Mouse (Mus musculus) retina, postnatal 1 day (tissue): Measurements from ENCODE around the gene Phykpl.
"Not testable (repeated sequence)": the region's sequence is repeated elsewhere in the genome, so short reads cannot be mapped to it uniquely, and the experiment has no call there.

Experiments
- DNase-seq: peaks from one replicate; pipeline ENCODE4 v3.0.0-alpha.2; 2012

The Phykpl gene

DNA sequence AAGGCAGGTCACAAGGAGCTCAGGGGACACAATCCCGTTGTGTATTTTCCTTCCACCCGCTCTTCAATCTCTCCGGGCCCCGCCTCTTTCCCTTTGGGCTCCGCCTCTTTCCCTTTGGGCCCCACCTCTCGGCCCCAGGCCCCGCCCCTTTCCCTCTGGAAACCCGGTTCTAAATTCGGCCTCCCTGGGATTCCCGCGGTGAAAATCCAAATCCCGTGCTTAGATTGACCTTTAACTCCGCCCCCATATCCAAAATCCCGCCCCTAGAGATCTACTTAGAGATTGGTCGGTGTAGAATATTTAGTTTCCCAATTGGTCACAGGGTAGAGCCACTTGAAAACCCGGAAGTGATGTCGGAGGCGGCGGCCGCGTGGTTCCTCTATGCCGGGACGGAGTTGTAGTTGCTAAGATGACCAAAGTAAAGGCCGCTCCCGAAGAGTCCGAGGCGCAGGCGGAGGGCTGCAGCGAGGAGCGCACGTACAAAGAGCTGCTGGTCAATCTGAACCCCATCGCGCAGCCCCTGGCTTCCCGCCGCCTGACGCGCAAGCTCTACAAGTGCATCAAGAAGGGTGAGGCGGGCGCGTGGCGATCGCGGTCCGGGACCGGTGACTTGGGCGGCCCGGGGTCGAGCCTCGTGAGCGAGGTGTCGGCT is 35.0 kb downstream of the Phykpl start, which contains the start of gene Nhp2:
Nhp2 (plus strand) TSS at position 327 of the 652 bp plus-strand sequence.
- DNase-seq = peak; percentile 99

DNA sequence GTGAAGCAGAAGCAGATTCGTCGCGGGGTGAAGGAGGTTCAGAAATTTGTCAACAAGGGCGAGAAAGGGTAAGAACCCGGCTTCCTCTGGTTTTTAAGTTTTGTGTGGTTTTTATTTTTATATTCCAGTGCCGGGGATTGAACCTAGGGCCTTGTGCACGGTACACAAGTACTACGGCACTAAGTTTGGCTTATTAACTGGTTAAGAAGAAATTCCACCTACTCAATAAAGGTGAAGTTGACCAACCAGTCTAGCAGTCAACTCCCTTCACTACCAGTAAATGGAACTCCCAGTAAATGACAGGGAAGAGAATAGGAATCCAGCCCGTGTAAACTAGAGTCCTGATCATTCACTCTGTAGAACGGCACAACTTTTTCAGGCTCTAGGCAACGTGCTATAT is 35.5 kb downstream of the Phykpl start:
- no peak for DNase-seq

DNA sequence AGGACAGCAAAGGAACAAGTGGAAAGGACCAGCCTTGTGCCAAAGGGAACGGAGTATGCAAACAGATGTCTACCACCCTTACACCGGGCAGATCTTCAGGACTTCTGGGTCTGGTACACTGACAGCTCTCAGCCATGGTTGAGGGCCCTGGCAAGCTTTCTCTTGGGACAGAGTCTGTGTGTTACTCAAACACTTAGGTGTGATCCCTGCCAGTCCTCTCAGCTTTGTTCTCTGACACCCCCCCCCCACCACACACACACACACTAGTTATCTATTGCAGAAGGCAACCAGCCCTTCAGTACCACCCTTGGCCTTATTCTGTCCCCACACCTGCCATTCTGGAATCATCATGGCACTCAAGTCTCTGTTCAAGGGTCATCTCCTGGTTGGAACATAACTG is 37.2 kb downstream of the Phykpl start:
- no peak for DNase-seq

DNA sequence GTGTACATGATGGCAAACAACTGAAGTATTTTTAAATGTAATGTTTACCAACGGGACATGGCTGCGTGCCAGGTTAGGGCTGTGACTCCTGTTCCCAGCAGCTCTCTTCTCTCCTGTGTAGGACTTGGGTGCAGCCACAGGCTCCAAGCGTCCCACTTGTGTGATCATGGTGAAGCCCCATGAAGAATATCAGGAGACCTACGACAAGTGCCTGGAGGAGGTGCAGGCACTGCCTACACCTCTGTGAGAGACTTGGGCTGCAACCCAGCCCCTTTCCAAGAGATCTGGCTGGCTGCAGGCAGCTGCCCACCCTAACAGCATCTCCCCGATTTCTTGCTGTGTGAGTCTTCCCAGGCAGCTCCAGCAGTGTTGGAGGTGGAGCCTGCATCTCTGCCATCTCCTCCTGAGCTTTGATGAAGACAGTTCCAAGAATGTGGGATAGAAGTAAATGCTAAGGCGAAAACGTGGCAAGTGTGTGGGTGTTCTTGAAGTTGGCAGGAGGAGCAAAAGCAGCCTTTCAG is 38.5 kb downstream of the Phykpl start:
- no peak for DNase-seq

DNA sequence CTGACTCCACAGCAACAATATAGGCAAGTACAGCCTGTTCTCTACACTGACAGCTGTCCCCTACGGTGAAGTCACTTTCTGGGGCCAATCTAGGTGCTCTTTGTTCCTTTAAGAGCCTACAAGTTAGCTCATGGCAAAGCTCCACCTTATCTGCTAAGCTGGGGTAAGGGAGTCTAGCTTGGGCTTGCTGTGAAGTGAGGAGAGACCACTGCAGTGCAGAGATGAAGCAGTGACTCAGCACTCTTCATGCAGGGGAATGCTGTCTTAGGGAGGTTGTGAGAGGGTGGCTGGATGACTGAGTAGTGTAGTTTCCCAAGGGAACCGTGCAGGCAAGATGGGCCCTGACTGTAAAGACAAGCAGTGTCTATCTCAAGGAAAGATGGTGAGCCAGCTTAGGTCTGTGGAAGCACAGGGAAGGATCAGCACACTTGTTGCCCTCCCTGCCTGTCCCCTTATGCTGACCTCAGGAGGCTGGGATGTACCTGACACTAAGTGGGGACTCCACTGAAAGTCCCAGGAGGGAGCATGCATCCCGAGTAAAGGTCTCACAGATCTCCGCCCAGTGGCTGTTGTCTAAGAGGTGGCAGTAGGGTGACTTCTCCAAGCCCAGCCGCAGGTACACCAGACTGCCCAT is 40.7 kb downstream of the Phykpl start:
- no peak for DNase-seq

DNA sequence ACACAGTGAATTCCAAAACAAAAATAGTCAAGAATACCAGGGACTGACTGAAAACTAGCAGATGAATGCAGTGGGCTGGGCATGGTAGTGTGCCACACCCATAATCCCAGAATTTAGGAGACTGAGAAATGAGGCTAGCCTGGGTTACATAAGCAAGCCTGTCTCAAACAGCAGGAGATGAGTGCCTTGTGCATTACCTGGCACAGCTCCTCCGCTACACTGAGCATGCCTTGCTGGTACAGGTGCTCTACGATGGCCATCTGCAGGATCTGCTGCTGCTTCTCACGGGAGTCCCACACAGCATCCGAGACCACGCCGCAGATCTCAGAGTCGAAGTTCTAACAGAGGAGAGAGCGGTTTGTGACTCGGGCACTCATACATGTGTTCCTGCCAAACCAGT is 42.9 kb downstream of the Phykpl start:
- DNase-seq = no peak

DNA sequence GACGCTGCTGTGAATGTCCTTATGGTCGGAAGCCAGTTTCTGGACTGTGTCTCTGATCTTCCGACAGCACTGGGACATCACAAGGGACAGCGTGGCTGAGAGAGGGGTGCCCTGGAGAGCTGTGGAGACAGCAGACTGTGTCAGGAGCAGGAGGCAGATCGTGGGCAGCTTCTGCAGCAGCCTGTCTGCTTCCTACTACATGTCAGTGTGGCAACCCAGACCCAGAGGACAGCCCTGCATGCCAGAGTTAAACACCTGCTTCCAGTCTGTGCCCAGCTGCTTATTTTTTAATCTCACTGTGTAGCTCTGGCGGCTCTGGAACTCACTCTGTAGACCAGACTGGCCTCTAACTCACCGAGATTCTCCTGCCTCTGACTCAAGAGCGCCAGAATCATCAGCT is 43.4 kb downstream of the Phykpl start:
- no peak for DNase-seq

DNA sequence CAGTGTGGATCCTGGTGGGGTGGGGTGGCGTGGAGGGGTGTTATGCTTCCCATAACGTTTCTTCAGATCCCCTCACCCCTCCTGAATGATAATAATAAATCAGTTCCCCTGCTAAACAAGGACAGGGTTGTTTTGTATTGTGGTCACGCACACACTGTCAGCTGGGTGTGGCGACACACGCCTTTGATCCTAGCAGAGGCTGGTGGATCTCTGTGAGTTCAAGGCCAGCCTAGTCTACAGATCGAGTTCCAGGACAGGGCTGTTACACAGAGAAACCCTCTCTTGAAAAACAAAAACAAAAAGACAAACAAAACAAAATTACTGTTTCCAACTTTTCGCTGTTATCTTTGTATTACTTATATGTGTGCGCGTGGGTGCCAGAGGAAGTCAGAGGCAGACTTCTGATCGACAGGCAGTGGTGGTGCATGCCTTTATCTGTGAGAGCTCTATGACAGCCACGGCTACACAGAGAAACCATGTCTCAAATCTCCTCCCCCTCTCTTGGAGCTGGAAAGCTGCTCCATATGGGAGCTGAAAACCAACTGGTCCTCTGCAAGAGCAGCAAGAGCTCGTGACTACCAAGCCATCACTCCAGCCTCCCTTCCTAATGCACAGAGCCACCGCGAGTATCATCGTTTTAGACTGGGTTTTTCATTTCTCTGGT is 45.2 kb downstream of the Phykpl start:
- DNase-seq = no peak

DNA sequence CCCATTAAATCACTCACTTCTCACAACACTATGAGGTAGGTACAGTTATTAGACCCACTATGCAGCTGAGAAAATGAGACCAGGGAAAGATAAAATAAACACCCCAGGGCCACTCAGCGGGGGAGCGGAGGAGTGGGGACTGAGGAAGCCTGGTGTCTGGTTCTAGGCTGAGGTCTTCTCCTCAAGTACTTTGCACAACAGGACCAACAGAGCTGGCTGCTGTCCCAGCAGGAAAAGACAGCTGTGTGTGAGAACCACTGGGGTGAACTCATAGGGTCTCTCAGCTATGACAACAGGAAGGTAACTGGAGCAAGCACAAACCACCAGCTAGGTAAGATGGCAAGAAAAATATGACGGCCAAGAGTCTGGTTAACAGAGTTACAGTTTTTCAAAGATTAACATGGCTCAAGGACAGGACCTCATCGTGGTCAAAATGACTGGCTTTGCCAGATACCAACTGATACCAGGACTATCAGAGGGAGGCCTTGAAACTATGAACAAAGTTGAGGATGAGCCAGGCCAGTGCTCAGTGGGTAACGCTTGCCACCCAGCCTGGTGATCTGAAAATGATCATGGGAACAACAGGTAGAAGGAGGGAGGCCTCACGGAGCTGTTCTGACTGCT is 47.7 kb downstream of the Phykpl start:
- no peak for DNase-seq

DNA sequence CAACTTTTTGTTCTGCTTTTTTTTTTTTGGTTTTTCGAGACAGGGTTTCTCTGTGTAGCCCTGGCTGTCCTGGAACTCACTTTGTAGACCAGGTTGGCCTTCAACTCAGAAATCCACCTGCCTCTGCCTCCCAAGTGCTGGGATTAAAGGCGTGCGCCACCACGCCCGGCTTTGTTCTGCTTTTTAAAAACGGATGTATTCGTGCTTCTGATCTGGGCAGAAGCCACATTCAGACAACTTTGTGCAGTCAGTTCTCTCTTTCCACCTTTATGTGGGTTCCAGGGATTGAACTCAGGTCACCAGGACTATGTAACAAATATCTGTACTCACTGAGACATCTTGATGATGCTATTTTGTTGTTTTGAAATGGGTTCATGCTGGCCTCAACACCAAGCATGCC is 48.6 kb downstream of the Phykpl start:
- DNase-seq = not testable (repeated sequence)

DNA sequence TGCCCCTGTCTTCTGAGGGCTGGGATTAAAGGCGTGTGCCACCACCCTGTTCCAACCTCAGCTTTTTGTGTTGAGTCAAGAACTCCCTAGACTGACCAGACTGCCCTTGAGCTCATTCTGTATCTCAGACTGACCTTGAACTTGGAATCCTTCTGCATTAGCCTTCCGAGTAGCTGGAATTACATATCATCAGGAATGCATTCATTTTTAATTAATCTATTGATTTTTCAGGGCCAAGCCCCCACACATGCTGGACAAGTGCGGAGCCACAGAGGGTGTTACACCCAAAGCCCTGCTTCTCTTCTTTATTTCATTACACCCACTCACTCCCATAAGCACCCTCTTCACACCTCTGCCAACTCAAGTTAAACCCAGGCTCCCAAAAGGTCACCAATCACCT is 49.2 kb downstream of the Phykpl start:
- DNase-seq = no peak

DNA sequence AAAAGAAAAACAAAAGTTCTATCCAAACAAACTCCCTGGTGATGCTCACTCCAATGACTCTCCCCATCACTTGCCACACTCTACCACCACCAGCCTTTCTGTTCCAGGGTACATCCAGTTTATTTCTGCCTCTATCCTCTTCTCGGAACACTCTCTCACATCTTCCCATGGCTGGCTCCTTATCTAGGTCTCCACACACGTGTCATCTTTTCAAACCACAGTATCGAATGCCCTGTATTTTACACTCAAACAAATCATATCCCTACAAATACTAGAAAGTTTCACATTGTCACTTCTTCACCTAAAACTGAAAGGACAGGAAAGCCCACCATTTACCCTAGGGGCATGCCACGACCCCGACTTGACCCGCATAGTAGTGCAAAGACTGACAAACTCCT is 50.6 kb downstream of the Phykpl start:
- no peak for DNase-seq

DNA sequence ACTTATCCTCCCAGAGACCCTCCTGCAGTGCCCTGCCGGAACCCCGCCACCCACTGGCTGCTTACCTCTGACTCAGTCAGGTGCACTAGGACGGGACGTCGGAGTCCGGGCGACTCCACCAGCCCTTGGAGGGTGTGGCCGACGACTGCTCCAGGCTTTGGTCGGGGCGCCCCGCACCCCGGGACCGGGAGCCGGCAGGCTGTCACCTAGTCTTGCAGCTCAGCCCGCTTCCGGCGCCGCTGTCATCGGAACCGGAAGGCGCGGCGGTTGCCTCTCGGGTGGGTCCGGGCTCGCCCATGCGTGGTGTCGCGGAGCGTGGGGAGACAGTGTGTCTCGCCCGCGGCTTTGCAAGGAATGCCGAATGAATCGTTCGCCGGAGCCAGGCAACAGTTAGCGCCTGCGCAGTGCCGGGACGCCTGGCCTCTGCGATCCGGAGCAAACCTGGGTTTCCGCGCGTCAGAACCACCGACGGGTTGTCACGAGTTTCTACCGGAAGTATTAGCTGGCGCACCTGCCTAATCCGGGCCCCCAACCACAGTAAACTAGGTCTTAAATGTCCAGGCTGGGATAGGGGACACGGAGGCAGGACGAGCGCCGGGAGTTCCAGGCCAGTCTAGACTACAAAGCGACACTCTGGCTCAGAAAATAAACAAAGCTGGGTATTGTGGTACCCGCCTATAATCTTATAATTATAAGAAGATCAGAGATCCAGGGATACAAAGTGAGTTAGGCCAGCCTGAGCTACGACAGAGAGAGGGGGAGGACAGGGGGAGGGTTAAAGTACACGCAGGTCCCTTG is 51.2 kb downstream of the Phykpl start, which contains the start of gene Rmnd5b:
Rmnd5b (minus strand) TSS at position 372 of the 798 bp plus-strand sequence.
- DNase-seq = peak; percentile 94

DNA sequence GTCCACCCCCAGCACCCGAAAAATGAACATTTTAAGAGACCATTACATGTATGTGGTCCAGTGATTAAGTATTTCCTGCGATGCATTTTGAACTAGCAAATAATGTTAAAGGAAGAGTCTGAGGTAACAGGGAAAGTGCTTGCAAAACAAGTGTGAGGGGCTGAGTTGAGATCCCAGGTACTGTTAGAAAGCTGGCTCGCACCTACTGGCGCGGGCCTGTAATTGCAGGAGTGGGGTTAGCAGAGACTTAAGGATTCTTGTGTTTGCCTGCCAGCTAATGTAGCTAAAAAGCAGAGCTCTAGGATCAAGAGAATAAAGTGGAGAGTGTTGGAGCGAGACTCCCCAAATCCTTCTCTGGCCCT is 51.7 kb downstream of the Phykpl start:
- DNase-seq = peak; percentile 81

DNA sequence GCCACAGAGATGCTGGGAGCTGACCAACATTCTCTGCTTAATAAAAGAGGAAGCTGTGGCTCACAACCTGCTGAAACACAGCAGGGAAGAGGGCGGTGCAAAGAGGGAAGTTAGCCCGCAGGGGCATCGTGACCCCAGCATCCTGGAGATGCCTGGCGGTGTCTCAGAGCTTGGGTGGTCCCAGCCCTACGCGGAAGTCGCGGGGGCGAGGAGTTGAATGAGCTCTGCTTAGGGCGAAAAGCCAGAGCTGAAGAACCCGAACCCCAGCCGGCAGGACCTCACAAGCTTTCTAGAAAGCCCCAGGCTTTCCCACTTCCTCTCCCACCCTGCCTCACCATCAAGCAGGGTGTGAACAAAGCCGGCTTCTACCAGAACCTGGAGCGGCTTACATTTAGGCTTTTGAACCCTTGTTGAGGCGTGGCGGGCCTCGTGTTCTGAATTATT is 53.4 kb downstream of the Phykpl start:
- peak; percentile 37 for DNase-seq

DNA sequence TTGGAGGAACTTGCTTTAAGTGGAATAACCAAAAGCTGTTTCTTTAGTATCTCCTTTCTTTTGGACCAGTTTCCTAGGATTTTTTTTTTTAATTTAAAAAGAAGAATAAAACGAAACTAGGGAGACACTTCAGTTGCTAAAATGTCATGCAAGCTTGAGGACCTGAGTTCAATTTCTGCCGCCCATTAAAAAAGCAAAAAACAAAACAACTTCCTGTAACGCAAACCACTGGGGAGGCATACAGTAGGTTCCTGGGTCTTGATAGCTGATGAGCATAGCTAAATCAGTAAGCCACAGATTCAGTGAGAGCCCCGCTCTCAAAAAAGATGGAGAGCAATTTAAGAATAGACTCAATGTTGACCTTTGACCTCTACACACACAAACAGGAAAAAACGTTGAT is 53.9 kb downstream of the Phykpl start:
- no peak for DNase-seq

DNA sequence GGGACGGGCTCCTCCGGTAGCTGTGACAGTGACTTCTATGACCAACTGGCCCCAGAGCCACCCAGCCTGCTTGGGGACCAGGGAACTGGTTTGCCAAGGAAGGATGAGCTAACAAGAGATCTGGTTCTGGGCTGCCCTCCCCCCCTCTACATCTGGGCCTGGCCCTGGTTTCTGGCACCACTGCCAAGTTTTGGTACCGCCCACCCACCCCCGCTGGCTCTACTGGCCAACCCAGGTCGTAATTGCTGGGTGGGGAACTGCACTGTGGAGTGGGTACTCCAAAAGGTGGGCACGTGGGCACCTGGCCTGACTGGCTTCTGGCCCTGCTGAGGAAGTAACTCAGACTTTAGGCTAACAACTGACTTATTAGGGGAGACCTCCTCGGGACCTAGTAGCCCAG is 56.2 kb downstream of the Phykpl start:
- DNase-seq = no peak

DNA sequence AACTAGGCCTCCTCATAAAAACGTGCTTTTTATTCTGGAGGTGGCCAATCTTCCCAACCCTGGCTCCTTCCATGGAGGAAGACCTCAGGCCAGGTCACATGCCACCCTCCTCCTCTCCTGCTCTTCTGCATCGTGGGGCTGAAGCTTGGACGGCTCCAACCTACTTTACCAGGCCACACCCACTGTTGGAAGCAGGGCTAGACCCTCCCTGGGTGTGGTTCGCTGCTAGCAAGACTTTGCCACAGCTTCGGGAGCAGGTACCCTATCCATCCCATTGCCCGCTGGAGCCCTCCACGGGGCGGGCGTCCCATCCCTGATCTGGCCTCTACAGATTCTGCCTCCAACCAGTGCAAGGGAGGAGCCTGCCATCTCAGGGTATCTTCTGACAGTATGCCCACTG is 58.6 kb downstream of the Phykpl start:
- DNase-seq = no peak

DNA sequence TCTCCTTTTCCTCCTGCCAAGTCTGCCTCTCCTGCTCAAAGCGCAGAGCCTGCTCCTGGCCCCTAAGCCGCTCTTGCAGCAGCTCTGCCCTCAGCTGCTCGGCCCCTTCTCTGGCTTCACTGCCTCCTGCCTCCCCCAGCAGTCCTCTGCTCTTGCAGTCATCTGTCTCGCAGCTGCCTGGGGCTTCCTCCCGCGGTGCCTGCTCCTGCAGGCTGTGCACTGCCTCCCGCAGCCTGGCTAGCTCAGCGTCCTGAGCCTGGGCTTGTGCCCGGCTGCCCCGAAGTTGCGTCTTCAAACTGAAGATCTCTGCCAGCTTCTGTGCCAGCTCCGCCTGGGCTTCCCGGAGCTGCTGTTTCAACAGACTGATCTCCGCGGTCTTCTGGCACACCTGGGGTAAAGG is 59.2 kb downstream of the Phykpl start:
- no peak for DNase-seq

DNA sequence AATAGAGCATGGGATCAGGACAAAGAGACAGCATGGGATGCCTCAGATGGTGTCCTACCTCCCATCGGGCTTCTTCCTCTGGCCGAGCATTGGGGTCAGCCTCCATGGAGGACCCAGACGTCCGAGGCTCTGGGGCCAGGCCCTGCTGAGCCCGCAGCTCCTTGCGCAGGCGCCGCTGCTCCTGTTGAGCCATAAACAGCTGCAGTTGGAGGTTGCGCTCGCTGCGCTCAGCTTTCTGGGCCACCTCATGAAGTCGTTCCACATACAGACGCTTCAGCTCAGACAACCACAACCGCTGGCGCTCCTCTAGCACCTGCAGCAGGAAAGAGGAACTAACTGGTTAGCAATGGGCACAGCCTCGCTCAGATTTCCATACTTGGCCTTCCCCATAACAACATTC is 59.7 kb downstream of the Phykpl start:
- no peak for DNase-seq

DNA sequence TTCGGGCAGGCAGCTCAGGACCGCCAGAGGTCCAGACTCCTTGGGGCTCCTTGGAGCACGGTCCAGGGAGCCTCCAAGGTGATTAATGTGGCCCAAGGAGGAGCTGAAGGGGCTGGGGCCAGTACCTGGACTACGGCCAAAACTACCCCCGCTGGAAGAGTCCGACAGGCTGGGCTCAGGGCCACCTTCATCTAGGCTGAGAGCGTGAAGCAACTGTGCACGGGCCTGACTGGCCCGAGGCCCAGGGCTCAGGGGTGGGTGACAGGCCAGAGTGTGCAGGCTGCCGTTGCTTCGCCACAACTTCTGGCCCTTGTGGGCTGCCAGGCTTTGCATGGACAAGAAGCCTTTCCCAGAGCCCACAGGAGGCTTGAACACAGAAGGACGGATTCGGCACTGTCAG is 60.7 kb downstream of the Phykpl start:
- DNase-seq = no peak

DNA sequence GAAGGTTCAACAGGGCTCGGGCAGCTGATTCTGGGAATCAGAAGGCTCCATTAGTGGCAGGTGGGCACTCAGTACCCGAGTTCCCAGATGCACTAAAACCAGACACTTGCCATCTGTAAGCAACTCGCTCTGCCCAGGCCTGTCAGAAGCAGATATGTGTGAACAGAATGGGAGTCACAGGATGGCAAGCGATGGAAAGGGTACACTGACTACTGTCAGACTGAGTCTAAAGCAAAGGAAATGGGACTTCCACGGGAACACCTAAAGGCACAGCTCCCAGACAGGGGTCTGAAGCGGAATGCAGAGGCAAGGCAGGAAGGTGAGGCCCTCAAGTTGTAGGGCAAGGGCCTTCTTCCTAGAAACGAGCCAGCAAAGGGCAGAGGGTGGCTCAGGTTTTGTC is 61.7 kb downstream of the Phykpl start:
- no peak for DNase-seq
